ENCODE assay signal across 11 mouse cellular contexts in genomic region chr1:185482762-185483161, GRCm38 (mm10). TPM values are rescaled to one million over a fixed set of nuclear protein-coding genes. Genes with fewer than 3 reads are reported as not detected.
DNase-seq lines count a peak whose midpoint lies in the region; ATAC-seq and TF ChIP-seq lines count a peak whose summit lies in the region.
"Had no signal": no experiment of that assay in that cellular context is flagged by ENCODE, and none has a peak within 500 bp of the region (broad histone marks: within the 10 kb centered on the region; RNA-seq: fewer than 3 reads in every experiment).

No protein-coding gene starts in this region.

- no peak overlapping the region for H3K9ac ChIP-seq in liver, embryonic 12.5 days
- no peak overlapping the region for H3K9ac ChIP-seq in liver, postnatal 0 days (replicated peaks)
- no peak overlapping the region for H3K9ac ChIP-seq in forebrain, embryonic 12.5 days
- H3K9ac ChIP-seq in hindbrain, embryonic 15.5 days = no peak overlapping the region
- H3K9ac ChIP-seq in midbrain, embryonic 16.5 days (ENCODE audit: low read depth, low read length) = no peak overlapping the region

- H3K4me1 ChIP-seq in liver, embryonic 12.5 days = peaks cover 16% of the 10 kb centered on the region
- no peaks in the 10 kb centered on the region for H3K4me1 ChIP-seq in liver, postnatal 0 days (ENCODE audit: insufficient read depth)
- peaks cover 19% of the 10 kb centered on the region for H3K4me1 ChIP-seq in forebrain, embryonic 12.5 days
- peaks cover 21% of the 10 kb centered on the region for H3K4me1 ChIP-seq in hindbrain, embryonic 15.5 days (replicated peaks)
- peaks cover 11% of the 10 kb centered on the region; the same call in 1 of the 2 replicates for H3K4me1 ChIP-seq in midbrain, embryonic 16.5 days (ENCODE audit: control insufficient read depth, insufficient read depth, low read length)
- H3K4me1 ChIP-seq: megakaryocyte, embryonic 14.5 days had no signal

- DNase-seq in liver, postnatal 0 days = no peak
- DNase-seq in natural killer cell, adult 2 months (ENCODE audit: low spot score in 2 of 2) = no peak
- no peak for DNase-seq in heart, postnatal 4 days
- DNase-seq in gastrocnemius, adult 2 months = no peak
- DNase-seq: gastrocnemius, postnatal 36 days; lung, adult 2 months had no signal

- H3K27ac ChIP-seq in liver, embryonic 12.5 days = no peak overlapping the region
- no peak overlapping the region for H3K27ac ChIP-seq in liver, postnatal 0 days (ENCODE audit: low read depth)
- H3K27ac ChIP-seq in forebrain, embryonic 12.5 days = 0 out of 2 replicates have a peak overlapping the region, but pooled peaks have one; percentile 66
- H3K27ac ChIP-seq in hindbrain, embryonic 15.5 days (replicated peaks) = peak overlapping the region; percentile 73
- H3K27ac ChIP-seq in midbrain, embryonic 16.5 days (ENCODE audit: low read length) = peak overlapping the region; percentile 29
- no peak overlapping the region for H3K27ac ChIP-seq in gastrocnemius, adult 2 months

- H3K4me3 ChIP-seq in liver, embryonic 12.5 days = no peak overlapping the region
- H3K4me3 ChIP-seq in liver, postnatal 0 days (ENCODE audit: low read depth, low read length) = no peak overlapping the region
- H3K4me3 ChIP-seq in forebrain, embryonic 12.5 days (replicated peaks) = no peak overlapping the region
- no peak overlapping the region for H3K4me3 ChIP-seq in hindbrain, embryonic 15.5 days
- H3K4me3 ChIP-seq in midbrain, embryonic 16.5 days (ENCODE audit: low read depth, low read length) = no peak overlapping the region
- no peak overlapping the region for H3K4me3 ChIP-seq in gastrocnemius, adult 2 months
- H3K4me3 ChIP-seq: megakaryocyte, embryonic 14.5 days had no signal

- WGBS in liver, embryonic 12.5 days (ENCODE audit: insufficient replicate concordance) = 87% methylated on average over 2 of the region's 2 CpGs
- WGBS in liver, postnatal 0 days (ENCODE audit: insufficient replicate concordance) = 82% methylated on average over 2 of the region's 2 CpGs
- 91% methylated on average over 2 of the region's 2 CpGs for WGBS in forebrain, embryonic 12.5 days
- WGBS in hindbrain, embryonic 15.5 days = 54% methylated on average over 2 of the region's 2 CpGs
- 80% methylated on average over 2 of the region's 2 CpGs for WGBS in midbrain, embryonic 16.5 days

- H3K4me2 ChIP-seq in liver, embryonic 12.5 days = no peak overlapping the region
- H3K4me2 ChIP-seq in liver, postnatal 0 days (ENCODE audit: low read depth, low read length) = no peak overlapping the region
- H3K4me2 ChIP-seq in forebrain, embryonic 12.5 days = no peak overlapping the region
- peak overlapping the region; percentile 52 for H3K4me2 ChIP-seq in hindbrain, embryonic 15.5 days
- no peak overlapping the region for H3K4me2 ChIP-seq in midbrain, embryonic 16.5 days (ENCODE audit: low read length)

- 0 out of 2 replicates have a peak, but pooled peaks have one; percentile 28 for ATAC-seq in liver, embryonic 12.5 days
- no peak for ATAC-seq in liver, postnatal 0 days
- peak; percentile 33; the same call in 1 of the 2 replicates for ATAC-seq in forebrain, embryonic 12.5 days (ENCODE audit: low FRiP score)
- ATAC-seq in hindbrain, embryonic 15.5 days (ENCODE audit: low FRiP score, low read depth) = peak; percentile 52; the same call in 1 of the 2 replicates
- ATAC-seq in midbrain, embryonic 16.5 days = peak; percentile 62

- TF ChIP-seq CTCF in liver, postnatal 0 days (IDR thresholded peaks at IDR 0.05; ENCODE audit: low read depth) = no peak
- no peak for TF ChIP-seq CTCF in gastrocnemius, adult 2 months (IDR thresholded peaks at IDR 0.05)

- intact Hi-C loops in gastrocnemius, adult 2 months (cut with DNase I) = no loop called here

- H3K36me3 ChIP-seq in liver, embryonic 12.5 days = no peaks in the 10 kb centered on the region
- no peaks in the 10 kb centered on the region for H3K36me3 ChIP-seq in liver, postnatal 0 days (replicated peaks; ENCODE audit: insufficient read depth, low read length)
- no peaks in the 10 kb centered on the region for H3K36me3 ChIP-seq in forebrain, embryonic 12.5 days (replicated peaks)
- no peaks in the 10 kb centered on the region for H3K36me3 ChIP-seq in hindbrain, embryonic 15.5 days
- no peaks in the 10 kb centered on the region for H3K36me3 ChIP-seq in midbrain, embryonic 16.5 days (ENCODE audit: control insufficient read depth, insufficient read depth, low read length)

- no peak for TF ChIP-seq EP300 in liver, postnatal 0 days (IDR thresholded peaks at IDR 0.05; ENCODE audit: low read depth)

- no peaks in the 10 kb centered on the region for H3K9me3 ChIP-seq in liver, embryonic 12.5 days (replicated peaks)
- H3K9me3 ChIP-seq in liver, postnatal 0 days (ENCODE audit: low read length) = no peaks in the 10 kb centered on the region
- H3K9me3 ChIP-seq in forebrain, embryonic 12.5 days = no peaks in the 10 kb centered on the region
- H3K9me3 ChIP-seq in hindbrain, embryonic 15.5 days = no peaks in the 10 kb centered on the region
- no peaks in the 10 kb centered on the region for H3K9me3 ChIP-seq in midbrain, embryonic 16.5 days (replicated peaks; ENCODE audit: control insufficient read depth, low read length, poor library complexity, severe bottlenecking)

- H3K27me3 ChIP-seq in liver, embryonic 12.5 days (replicated peaks) = peaks cover 6% of the 10 kb centered on the region
- no peaks in the 10 kb centered on the region for H3K27me3 ChIP-seq in liver, postnatal 0 days (ENCODE audit: insufficient read depth, low read length)
- H3K27me3 ChIP-seq in forebrain, embryonic 12.5 days = no peaks in the 10 kb centered on the region
- H3K27me3 ChIP-seq in hindbrain, embryonic 15.5 days = no peaks in the 10 kb centered on the region
- H3K27me3 ChIP-seq in midbrain, embryonic 16.5 days (ENCODE audit: control insufficient read depth, insufficient read depth, low read depth, low read length) = no peaks in the 10 kb centered on the region

RNA-seq across cellular contexts. Expression of gene Slc30a10, which starts 28.1 kb away (rescaled TPM):
- 17.6 and 18.5 TPM in 2 replicates for polyA plus RNA-seq in liver, embryonic 12.5 days (2016; fragmentation: Nextera tagmentation; extraction: Ambion mirVana)
- polyA plus RNA-seq in liver, postnatal 0 days (2015; fragmentation: Nextera tagmentation; extraction: Ambion mirVana) = 8.0 and 9.1 TPM in 2 replicates
- 4.4 and 4.6 TPM in 2 replicates for polyA plus RNA-seq in forebrain, embryonic 12.5 days (2016; fragmentation: Nextera tagmentation; extraction: Ambion mirVana)
- polyA plus RNA-seq in hindbrain, embryonic 15.5 days (2015; fragmentation: Nextera tagmentation; extraction: Ambion mirVana) = 7.1 and 8.7 TPM in 2 replicates
- 6.5 and 7.9 TPM in 2 replicates for polyA plus RNA-seq in midbrain, embryonic 16.5 days (2015; fragmentation: Nextera tagmentation; extraction: Ambion mirVana)
- not detected for total RNA-seq in heart, postnatal 4 days (2021)
- not detected for total RNA-seq in gastrocnemius, adult 2 months (2021)
- total RNA-seq: gastrocnemius, postnatal 36 days had no signal
- polyA plus RNA-seq: lung, adult 2 months had no signal

Comparison
In these comparisons a context has a peak if more than half of its experiments do, and no peak if none do; other contexts are left out.
1. H3K27ac ChIP-seq: peak in forebrain, embryonic 12.5 days (single experiment), hindbrain, embryonic 15.5 days (single experiment) and midbrain, embryonic 16.5 days (single experiment); none in liver, embryonic 12.5 days (single experiment), liver, postnatal 0 days (single experiment) and gastrocnemius, adult 2 months (single experiment).